Mouse (Mus musculus) brain, embryonic 14.5 days (tissue): ENCODE results near the gene Gda. TPM values are rescaled to one million over a fixed set of nuclear protein-coding genes. Genes with fewer than 3 reads are reported as not detected.

ENCODE experiments used
- DNase-seq: peaks from one replicate; pipeline ENCODE4 v3.0.0-alpha.2; 2011; ENCODE audit warnings: low read depth
- CTCF ChIP-seq: fragments of 200-500 bp; IDR thresholded peaks from 2 replicates; pipeline ENCODE4 v1.5.1; 2012; ENCODE audit warnings: inconsistent platforms, mild to moderate bottlenecking, moderate library complexity, borderline replicate concordance; ENCODE audit not compliant: insufficient read depth, insufficient read length; ENCODE audit errors: extremely low read depth
- POLR2A ChIP-seq: fragments of 200-500 bp; IDR thresholded peaks from 2 replicates; pipeline ENCODE4 v1.6.1; 2012; ENCODE audit warnings: mild to moderate bottlenecking, inconsistent platforms, borderline replicate concordance; ENCODE audit not compliant: poor library complexity, insufficient read depth, insufficient read length, severe bottlenecking; ENCODE audit errors: extremely low read depth
- polyA plus RNA-seq: library from polyadenylated mRNA; depleted of rRNA; stranded (reverse); fragments of >200 nt; gene quantifications from 2 replicates; pipeline ENCODE4 v1.2.3, GENCODE M21; 2012; rRNA removed

Gene Gda
- polyA plus RNA-seq, 1 experiment: 0.72 TPM

GRCm38 (mm10) chr19:21369175-21369574 is 104.1 kb downstream of the Gda start:
- DNase-seq: no peak
- no peak for TF ChIP-seq CTCF
- no peak for TF ChIP-seq POLR2A

- peak; percentile 27 for DNase-seq
- TF ChIP-seq CTCF (no peak), POLR2A (no peak)
Observed at GRCm38 (mm10) chr19:21368595-21368994, 104.7 kb downstream of the Gda start.

GRCm38 (mm10) chr19:21357792-21358191 is 115.5 kb downstream of the Gda start:
- no peak for DNase-seq
- TF ChIP-seq CTCF: no peak
- TF ChIP-seq POLR2A: no peak

GRCm38 (mm10) chr19:21349634-21350033 is 123.6 kb downstream of the Gda start:
- TF ChIP-seq CTCF (no peak), POLR2A (no peak)
- no peak for DNase-seq

GRCm38 (mm10) chr19:21346646-21347045 is 126.6 kb downstream of the Gda start:
- DNase-seq: no peak
- TF ChIP-seq CTCF (no peak), POLR2A (no peak)

Other genes starting within 250 kb of the Gda start
- gene Zfand5, start 201.2 kb downstream of the Gda start, polyA plus RNA-seq: 89.8 and 105 TPM in 2 replicates
- 33.3 and 34.7 TPM in 2 replicates for gene 1110059E24Rik, start 179.5 kb upstream of the Gda start, polyA plus RNA-seq
- 29.0 and 30.8 TPM in 2 replicates for gene Abhd17b, start 179.7 kb upstream of the Gda start, polyA plus RNA-seq